Comparison of ENCODE assay signal across 9 mouse cellular contexts in the genomic region with DNA sequence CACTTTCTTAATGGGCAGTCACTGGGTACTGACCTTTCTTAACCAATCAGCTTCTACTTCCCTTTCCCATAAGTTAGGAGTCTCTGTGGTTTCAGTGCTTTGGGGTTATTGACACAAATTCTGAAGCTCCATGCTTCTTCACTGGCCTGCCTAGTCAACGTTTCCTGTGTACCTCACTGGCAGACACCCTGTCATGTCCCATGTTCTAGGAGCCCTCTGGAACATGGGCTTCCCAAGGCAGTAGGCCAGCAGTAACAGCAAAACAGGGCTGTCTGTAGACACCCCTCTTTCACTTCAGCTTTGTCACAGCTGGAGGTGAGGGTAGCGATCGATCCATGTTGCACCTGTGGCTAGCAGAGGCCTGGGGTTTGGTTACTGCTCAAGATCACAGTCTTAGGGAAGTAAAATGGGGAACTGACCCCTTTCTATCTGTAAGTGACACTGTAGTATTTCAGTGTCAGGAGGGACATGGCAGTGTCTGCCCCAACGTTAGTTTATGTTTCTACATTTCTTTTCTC. TPM values are rescaled to one million over a fixed set of nuclear protein-coding genes. Genes with fewer than 3 reads are reported as not detected.
DNase-seq lines count a peak whose midpoint lies in the region; ATAC-seq and TF ChIP-seq lines count a peak whose summit lies in the region.
"Had no signal": no experiment of that assay in that cellular context is flagged by ENCODE, and none has a peak within 500 bp of the region (broad histone marks: within the 10 kb centered on the region; RNA-seq: fewer than 3 reads in every experiment).

No protein-coding gene starts in this region.

- no peak overlapping the region for H3K9ac ChIP-seq in heart, postnatal 0 days (replicated peaks; ENCODE audit: low read depth, low read length)

- H3K79me2 ChIP-seq in myocyte (ENCODE audit: control insufficient read depth, insufficient read depth): peaks cover 86% of the 10 kb centered on the region

- no peak overlapping the region for H3K4me3 ChIP-seq in heart, postnatal 0 days (ENCODE audit: low read depth, low read length)
- no peak overlapping the region for H3K4me3 ChIP-seq in myocyte
- no peak overlapping the region for H3K4me3 ChIP-seq in midbrain, embryonic 10.5 days
- H3K4me3 ChIP-seq: midbrain, embryonic 15.5 days had no signal

- no peak overlapping the region for H3ac ChIP-seq in myocyte (ENCODE audit: control insufficient read depth, insufficient read length)

- no peaks in the 10 kb centered on the region for H3K27me3 ChIP-seq in heart, postnatal 0 days (ENCODE audit: control insufficient read depth, insufficient read depth, low read length)
- H3K27me3 ChIP-seq in myocyte (ENCODE audit: control insufficient read depth, insufficient read depth, insufficient read length): no peaks in the 10 kb centered on the region
- H3K27me3 ChIP-seq in midbrain, embryonic 10.5 days (ENCODE audit: low read depth, poor library complexity, severe bottlenecking): no peaks in the 10 kb centered on the region
- H3K27me3 ChIP-seq: midbrain, embryonic 15.5 days had no signal

- peak; percentile 95 for DNase-seq in heart, adult 11 months
- no peak for DNase-seq in heart, postnatal 4 days
- DNase-seq in A20 (ENCODE audit: low read depth, low spot score): peak; percentile 96
- no peak for DNase-seq in heart, postnatal 0 days (ENCODE audit: low spot score)
- DNase-seq in midbrain, embryonic 10.5 days (ENCODE audit: low spot score): no peak
- DNase-seq in gastrocnemius, postnatal 25 days: no peak
- DNase-seq in adrenal gland, postnatal 10 days: no peak

- H3K9me3 ChIP-seq in heart, postnatal 0 days (replicated peaks; ENCODE audit: control insufficient read depth, low read length): no peaks in the 10 kb centered on the region
- H3K9me3 ChIP-seq in midbrain, embryonic 10.5 days (replicated peaks): no peaks in the 10 kb centered on the region
- H3K9me3 ChIP-seq: midbrain, embryonic 15.5 days had no signal

- WGBS in heart, postnatal 0 days: 57% methylated on average over 4 of the region's 4 CpGs
- WGBS in midbrain, embryonic 10.5 days: 92% methylated on average over 4 of the region's 4 CpGs

- no peak for TF ChIP-seq POLR2A in myocyte (IDR thresholded peaks at IDR 0.05; ENCODE audit: insufficient read length, low read depth)

- ATAC-seq in heart, postnatal 0 days (ENCODE audit: insufficient read depth, low read depth): no peak
- ATAC-seq: midbrain, embryonic 15.5 days had no signal

- H3K4me1 ChIP-seq in heart, postnatal 0 days (ENCODE audit: control insufficient read depth, insufficient read depth): peaks cover 59% of the 10 kb centered on the region
- H3K4me1 ChIP-seq in midbrain, embryonic 10.5 days: peaks cover 46% of the 10 kb centered on the region

- TF ChIP-seq CTCF in heart, postnatal 0 days (IDR thresholded peaks at IDR 0.05; ENCODE audit: low read depth): no peak

- H3K36me3 ChIP-seq in heart, postnatal 0 days (replicated peaks; ENCODE audit: control insufficient read depth, insufficient read depth, low read length): no peaks in the 10 kb centered on the region
- H3K36me3 ChIP-seq in myocyte (ENCODE audit: control insufficient read depth, insufficient read depth): no peaks in the 10 kb centered on the region
- peaks cover 23% of the 10 kb centered on the region for H3K36me3 ChIP-seq in midbrain, embryonic 10.5 days
- H3K36me3 ChIP-seq: midbrain, embryonic 15.5 days had no signal

- H3K4me2 ChIP-seq in heart, postnatal 0 days (ENCODE audit: low read depth, low read length): no peak overlapping the region
- peak overlapping the region; percentile 90 for H3K4me2 ChIP-seq in myocyte (ENCODE audit: low read depth)
- H3K4me2 ChIP-seq: midbrain, embryonic 15.5 days had no signal

- TF ChIP-seq EP300 in heart, postnatal 0 days (IDR thresholded peaks at IDR 0.05; ENCODE audit: low read depth): no peak

- peak overlapping the region; percentile 69 for H3K27ac ChIP-seq in heart, postnatal 0 days (ENCODE audit: low read depth)
- H3K27ac ChIP-seq in midbrain, embryonic 10.5 days (replicated peaks): no peak overlapping the region
- H3K27ac ChIP-seq: midbrain, embryonic 15.5 days had no signal

TF ChIP-seq in myocyte, 11 proteins besides CTCF, POLR2A, EP300 and RAD21:
- TF ChIP-seq MYOD1 (IDR thresholded peaks at IDR 0.05; ENCODE audit: control insufficient read depth in 1 of 3, insufficient read length in 2 of 3, low read depth in 2 of 3) (no peak), USF1 (IDR thresholded peaks at IDR 0.05; ENCODE audit: low read depth) (no peak)

RNA-seq across cellular contexts. Expression of a gene that starts 4.6 kb away (rescaled TPM):
- 10 to 100 TPM; 96.3 to 98.4 TPM for total RNA-seq in heart, postnatal 4 days (2021)
- 47.6 and 64.0 TPM in 2 replicates for total RNA-seq in heart, postnatal 0 days (2014; rRNA removed; ENCODE audit: low replicate concordance)
- polyA plus RNA-seq in heart, postnatal 0 days (2015; fragmentation: Nextera tagmentation; extraction: Ambion mirVana): 6.7 and 9.0 TPM in 2 replicates
- 74.5 TPM for polyA plus RNA-seq in myocyte (2012; fragmentation: generic; extraction: Trizol)
- polyA plus RNA-seq in midbrain, embryonic 10.5 days (2016; fragmentation: Nextera tagmentation; extraction: Ambion mirVana): 14.4 and 15.4 TPM in 2 replicates
- 100 to 1,000 TPM; 102 to 112 TPM for total RNA-seq in gastrocnemius, postnatal 25 days (2021)
- 10 to 100 TPM; 58.5 to 66.5 TPM for total RNA-seq in adrenal gland, postnatal 10 days (2021)

Comparison
In these comparisons a context has a peak if more than half of its experiments do, and no peak if none do; other contexts are left out.
1. DNase-seq: peak in heart, adult 11 months (single experiment) and A20 (single experiment); none in heart, postnatal 4 days (single experiment), heart, postnatal 0 days (single experiment), midbrain, embryonic 10.5 days (single experiment), gastrocnemius, postnatal 25 days (single experiment) and adrenal gland, postnatal 10 days (single experiment).